Mouse (Mus musculus) layer of hippocampus, adult 9-11 months (tissue): ENCODE measurements around the gene Shroom3.

Source experiments
- DNase-seq: peaks from one replicate; pipeline ENCODE4 v3.0.0; 2022

The Shroom3 gene

DNA sequence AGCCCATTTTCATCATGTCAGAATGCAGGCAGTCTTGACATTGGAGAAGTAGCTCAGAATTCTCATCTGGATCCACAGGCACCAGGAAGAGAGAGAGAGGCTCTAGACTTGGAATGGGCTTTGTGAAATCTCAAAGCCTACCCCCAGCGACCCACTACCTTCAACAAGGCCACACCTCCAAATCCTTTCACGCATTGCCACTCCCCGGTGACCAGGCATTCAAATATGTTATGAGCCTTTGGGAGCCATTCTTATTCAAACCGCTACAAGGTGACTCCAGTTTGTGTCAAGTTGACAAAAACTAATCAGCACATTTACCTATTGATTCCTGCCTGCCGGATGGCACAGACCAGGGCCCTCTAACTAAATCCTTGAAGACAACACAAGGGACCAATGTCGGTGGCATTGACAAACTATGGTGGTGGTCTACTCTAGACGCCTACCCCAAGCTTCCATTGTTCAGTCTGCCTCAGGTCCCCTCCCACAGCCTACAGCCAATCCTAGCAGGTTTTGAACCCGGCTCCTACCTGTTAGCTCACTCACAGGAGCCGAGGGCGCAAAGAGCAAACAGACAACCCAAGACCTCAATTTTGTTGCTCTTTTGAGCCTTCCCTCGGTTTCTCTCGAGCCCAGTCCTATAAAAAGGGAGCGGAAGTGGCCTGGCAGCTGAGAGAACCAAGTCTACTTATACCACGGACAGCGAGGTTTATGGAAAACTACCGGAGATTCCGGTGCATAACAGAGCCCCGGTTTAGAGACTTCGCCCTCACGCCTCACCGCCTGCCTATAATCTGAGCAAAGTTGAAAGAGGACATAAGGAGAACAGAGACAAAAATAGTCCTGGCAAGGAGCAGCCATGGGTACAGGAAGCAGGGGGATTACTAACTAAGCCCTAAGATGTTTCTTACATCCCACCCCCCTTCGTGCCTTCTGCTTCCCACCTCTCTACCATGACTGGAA is 303.7 kb downstream of the Shroom3 start:
- DNase-seq = no peak

GRCm38 (mm10) chr5:92987891-92988768 is 304.9 kb downstream of the Shroom3 start:
- DNase-seq = no peak

DNA sequence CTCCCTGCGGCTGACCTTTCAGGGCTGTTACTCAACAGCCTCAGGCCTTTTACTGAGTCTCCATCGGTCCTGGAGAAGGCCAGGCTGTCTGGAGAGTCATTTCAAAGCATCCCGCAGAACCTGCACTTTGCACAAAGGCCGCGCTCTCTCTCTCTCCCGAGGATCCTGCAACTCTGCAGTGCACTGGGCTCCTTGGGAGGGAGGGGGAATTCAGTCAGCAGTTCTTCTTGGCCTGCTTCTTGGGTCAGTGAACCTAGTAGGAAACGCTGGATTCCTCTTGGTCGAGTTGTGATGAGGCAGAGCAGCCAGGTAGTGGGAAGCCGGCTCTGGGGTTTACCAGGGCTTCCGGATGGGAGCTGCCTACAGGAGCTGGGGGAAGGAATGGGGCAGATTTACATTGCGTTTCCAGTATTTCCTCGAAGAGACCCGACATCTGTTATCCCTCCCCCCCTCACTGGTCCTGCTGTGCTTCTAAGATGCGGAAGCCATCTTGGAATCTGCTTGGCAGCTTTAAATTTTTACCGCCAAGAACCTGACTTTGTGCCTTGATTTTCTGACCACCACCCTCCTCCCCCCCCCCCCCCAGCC is 305.6 kb downstream of the Shroom3 start:
- DNase-seq = no peak

DNA sequence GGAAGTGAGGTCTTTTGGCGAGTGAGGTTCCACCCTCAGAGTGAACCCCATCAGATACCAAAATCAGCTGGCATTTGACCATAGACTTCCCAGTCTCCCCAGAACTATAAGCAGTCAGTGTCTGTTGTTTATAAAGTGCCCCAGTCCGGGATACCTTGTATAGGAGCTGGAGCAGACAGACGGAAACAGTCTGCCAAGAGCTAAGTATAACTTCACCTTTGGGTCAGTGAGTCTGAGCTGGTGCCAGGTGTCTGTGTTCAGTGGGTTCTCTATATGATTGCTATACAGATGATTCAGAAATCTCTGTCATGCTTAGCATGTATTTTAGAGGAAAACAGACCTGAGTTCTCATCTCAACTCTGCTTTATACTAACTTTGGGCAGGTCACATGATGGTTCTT is 308.9 kb downstream of the Shroom3 start:
- DNase-seq = no peak

GRCm38 (mm10) chr5:92994309-92994708 is 311.1 kb downstream of the Shroom3 start:
- DNase-seq = no peak

GRCm38 (mm10) chr5:92994861-92995260 is 311.6 kb downstream of the Shroom3 start:
- DNase-seq = no peak

DNA sequence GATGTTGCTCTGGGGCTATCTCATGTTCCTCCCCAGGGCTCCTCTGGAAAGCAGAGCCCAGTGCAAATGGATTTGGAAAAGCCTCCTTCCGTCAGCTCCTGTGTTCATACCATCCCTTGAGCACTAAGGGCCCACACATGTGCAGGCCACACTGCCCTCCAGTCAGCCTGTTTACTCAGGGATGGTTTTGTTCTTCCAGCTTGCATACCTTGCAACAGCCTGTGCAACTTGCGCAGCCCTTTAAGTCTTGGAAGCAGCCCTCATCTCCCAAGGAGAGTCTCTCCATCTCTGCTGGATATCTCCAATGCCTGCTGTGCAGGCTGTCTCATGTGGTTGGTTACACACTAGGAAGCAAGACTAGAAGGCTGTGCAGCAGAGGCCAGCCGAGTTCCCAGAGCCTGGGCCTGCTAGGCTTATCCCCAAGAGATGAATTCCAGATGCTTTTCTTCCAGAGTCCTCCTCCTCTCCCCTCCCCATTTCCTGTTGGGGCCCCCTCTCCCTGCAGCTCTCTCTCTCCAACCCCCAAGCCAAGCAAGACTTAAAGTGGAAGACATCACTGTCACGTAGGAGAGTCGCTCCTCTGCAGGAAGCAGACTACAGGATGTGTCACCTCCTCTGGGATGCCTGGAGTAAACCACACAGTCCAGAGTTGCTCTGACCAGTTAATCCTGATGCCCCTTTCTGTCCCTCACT is 314.3 kb downstream of the Shroom3 start:
- DNase-seq = no peak

GRCm38 (mm10) chr5:92998494-92999016 is 315.3 kb downstream of the Shroom3 start:
- DNase-seq = no peak

DNA sequence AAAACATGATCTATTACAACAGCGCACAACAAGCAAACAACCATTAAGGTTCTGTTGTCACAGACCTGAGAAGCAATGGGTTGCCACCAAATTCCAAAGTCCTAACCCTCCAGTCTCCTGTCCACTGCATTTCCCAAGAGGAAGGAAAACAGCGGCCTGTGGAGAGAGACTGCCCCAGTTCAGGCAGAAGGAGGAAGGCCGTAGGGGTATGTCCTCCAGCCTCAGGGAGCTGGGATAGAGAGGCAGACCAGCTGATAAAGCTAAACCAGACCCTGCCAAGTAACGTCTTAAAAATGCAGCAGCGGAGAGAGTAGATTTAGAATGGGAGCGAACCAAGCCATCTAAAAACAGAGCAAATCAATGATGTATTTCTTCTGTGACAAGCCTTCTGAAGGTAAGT is 316.8 kb downstream of the Shroom3 start:
- DNase-seq = no peak

DNA sequence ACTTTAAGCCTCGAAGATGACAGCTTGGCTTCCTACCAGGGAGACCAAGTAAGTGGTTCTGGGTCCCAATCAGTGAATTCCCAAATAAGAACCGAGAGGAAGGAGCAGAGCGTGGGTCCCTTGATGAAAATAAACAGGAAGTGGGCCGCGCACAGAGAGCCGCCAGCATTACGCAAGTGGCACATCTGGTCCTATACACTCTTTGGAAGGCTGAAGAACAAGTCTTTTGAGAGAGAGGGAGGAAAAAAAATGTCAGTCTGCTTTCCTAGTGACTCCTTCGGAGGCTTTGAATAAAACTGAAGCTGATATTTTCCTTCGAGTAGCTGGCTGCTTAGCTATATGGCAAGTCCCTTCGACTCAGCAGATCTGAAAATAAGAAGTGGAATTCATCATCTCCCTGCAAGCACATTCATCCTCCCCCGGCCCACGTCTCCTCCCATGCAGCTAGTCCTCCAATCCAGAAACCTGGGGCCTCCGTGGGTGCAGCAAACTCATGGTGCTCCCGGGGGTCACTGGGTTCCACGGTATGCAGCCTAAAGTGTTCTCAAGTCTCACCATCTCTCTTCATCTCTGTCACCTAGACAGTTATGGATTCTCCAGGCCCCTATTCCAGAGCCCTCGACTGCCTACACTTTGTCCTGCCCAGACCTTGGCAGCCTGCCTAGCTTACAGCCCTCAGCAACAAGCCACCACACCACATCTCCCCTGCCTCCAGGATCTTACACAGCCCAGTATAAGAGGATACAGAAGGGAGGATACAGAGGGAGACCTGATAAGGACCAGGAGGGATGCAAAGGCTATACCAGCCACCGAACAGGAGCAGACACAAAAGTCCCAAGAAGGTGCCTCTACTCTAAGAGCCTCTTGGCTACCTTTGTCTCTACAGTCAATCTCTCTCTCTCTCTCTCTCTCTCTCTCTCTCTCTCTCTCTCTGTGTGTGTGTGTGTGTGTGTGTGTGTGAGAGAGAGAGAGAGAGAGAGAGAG is 317.8 kb downstream of the Shroom3 start:
- peak; percentile 60 for DNase-seq

- no peak for DNase-seq
These were observed 319.4 kb downstream of the Shroom3 start for GRCm38 (mm10) chr5:93002615-93003014.

DNA sequence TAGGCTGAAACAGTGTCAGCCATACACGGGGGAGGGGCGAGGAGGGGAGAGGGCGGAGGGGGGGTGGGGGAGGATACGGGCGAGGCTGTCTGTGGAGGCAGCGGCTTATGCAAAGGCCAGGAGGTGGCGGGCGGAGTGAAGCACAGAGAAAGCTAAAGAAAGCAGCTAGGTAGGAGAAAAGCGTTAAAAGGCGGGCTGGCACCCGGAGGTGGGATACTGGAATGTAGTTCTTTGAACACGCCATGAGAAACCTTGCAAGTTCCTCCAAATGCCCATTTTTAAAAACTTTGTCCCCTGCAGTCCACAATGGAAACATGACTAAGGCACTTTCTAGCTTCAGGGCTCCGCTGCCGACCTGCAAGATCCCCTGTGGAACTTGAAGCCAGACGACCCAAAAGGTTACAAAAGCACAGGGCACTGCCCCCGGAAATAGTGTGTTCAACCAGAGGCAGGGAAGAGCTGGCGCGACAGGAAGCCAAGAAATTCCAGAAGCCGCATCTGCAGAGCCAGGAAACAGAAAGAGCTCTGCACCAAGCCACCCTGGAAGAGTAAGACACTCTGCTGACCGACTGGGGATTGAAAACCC is 322.1 kb downstream of the Shroom3 start:
- DNase-seq = no peak

DNA sequence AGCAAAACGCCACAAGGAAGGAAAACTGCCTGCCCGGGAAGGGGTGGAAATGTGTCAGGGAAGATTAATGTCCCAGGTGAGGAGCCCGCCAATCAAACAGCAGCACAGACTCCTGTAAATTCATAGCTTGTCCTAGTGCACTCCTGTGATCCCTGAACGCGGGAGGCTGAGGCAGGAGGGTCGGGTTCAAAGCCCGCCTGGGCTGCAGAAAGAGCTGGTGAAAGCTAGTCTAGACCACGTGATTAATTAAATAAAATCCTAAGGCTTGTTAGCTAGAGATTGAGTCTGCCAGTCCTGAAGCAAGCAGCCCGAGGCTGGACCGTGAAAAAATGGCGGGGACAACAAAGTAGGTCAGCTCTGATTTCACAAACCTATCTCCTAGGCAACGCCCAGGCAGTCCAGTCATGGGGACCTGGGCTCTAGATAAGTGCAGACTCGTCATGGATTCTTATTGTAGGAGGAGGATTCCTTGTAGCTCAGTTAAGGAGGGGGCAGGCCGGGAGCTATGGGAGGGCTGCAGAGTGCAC is 322.6 kb downstream of the Shroom3 start:
- no peak for DNase-seq

GRCm38 (mm10) chr5:93008256-93008655 is 325.0 kb downstream of the Shroom3 start:
- DNase-seq = no peak
